Mouse (Mus musculus): Measurements from ENCODE around the gene Nkpd1. TPM values are rescaled to one million over a fixed set of nuclear protein-coding genes. Genes with fewer than 3 reads are reported as not detected.
A peak's percentile ranks its signal among the peaks of the same experiment; 100 is the strongest.

Gene Nkpd1
- polyA plus RNA-seq, 1 experiment from 2014 or later, result 0.11 TPM

DNA sequence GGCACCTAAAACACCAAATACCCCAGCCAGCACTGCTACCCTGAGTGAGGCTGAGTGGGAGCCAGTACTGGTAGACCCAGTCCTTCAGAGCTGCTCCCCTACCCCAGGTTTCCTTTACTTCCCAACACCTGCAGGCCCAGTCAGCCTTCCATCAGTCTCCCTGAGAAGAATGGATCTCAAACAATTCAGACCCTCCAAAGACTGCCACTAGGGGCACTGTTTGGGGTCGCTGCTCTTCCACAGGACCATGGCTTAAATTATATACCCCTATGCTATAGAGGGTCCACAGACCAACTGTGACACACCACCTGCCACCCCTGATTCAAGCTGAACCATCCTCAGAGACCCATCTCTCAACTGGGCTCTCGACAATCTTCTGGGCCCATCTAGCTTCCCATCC lies 41.3 kb downstream of the Nkpd1 start:
- H3K9ac ChIP-seq, result no peak overlapping the region
- 33% methylated on average over 2 of the region's 2 CpGs for WGBS
- no peak overlapping the region for H3K4me3 ChIP-seq (ENCODE audit: low read depth, low read length)
- no peaks in the 10 kb centered on the region for H3K27me3 ChIP-seq (ENCODE audit: insufficient read depth, low read length)
- DNase-seq, result peak; percentile 60
- peaks cover 5% of the 10 kb centered on the region; the same call in 1 of the 2 replicates for H3K4me1 ChIP-seq (ENCODE audit: insufficient read depth)
- H3K27ac ChIP-seq (ENCODE audit: low read depth), result no peak overlapping the region
- no peak for ATAC-seq (ENCODE audit: insufficient read depth)
- no peaks in the 10 kb centered on the region for H3K9me3 ChIP-seq (ENCODE audit: low read depth, low read length)
- peak overlapping the region; percentile 99 for H3K4me2 ChIP-seq
- H3K36me3 ChIP-seq (ENCODE audit: insufficient read depth), result peaks cover 23% of the 10 kb centered on the region
- peak; percentile 70 for TF ChIP-seq CTCF (IDR thresholded peaks at IDR 0.05; ENCODE audit: low read depth)

DNA sequence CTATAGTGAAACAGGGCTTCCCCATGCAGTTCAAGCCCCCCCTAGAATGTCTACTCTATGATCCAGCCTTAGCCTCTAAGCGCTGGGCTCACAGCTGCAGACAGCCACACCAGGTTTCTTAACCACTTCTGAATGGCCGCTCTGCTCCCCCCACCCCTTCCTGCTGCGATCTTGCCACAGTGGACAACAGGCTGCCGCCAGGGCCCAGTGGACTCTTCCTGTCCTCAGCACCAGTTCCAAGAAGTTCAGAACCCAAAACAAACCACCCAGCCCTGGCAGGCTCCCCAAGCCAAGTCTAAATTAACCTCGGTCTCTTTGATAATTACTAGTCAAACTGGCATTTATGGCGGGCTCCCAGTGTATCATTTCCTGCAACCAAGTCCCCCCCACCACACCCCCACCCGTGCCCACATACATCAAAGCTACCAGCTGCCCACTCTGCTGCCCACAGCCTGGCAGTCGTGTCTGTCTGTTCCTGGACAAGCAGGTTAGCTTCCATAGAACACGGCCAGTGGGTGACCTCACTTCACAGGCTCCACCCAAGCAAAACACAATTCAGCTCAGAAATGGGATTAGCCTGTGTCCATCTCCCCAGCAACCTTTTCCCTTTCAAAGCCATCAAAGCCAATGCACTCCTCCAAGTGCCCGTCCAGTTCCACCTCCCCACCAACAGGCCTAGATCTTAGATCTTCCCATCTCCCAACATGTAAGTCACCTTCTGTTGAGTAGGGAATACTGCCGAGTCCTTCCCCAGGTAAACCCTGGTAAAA lies 43.0 kb downstream of the Nkpd1 start:
- H3K4me2 ChIP-seq, result peak overlapping the region; percentile 99
- no peaks in the 10 kb centered on the region for H3K27me3 ChIP-seq (ENCODE audit: insufficient read depth, low read length)
- peaks cover 5% of the 10 kb centered on the region; the same call in 1 of the 2 replicates for H3K4me1 ChIP-seq (ENCODE audit: insufficient read depth)
- TF ChIP-seq CTCF (IDR thresholded peaks at IDR 0.05; ENCODE audit: low read depth), result no peak
- H3K27ac ChIP-seq (ENCODE audit: low read depth), result peak overlapping the region; percentile 92; the same call in 1 of the 2 replicates
- 16% methylated on average over 11 of the region's 11 CpGs for WGBS
- peaks cover 25% of the 10 kb centered on the region for H3K36me3 ChIP-seq (ENCODE audit: insufficient read depth)
- DNase-seq (no peak), ATAC-seq (ENCODE audit: insufficient read depth) (no peak)
- peak overlapping the region; percentile 95 for H3K9ac ChIP-seq
- peak overlapping the region; percentile 88 for H3K4me3 ChIP-seq (ENCODE audit: low read depth, low read length)
- no peaks in the 10 kb centered on the region; the same call in 1 of the 2 replicates for H3K9me3 ChIP-seq (ENCODE audit: low read depth, low read length)

DNA sequence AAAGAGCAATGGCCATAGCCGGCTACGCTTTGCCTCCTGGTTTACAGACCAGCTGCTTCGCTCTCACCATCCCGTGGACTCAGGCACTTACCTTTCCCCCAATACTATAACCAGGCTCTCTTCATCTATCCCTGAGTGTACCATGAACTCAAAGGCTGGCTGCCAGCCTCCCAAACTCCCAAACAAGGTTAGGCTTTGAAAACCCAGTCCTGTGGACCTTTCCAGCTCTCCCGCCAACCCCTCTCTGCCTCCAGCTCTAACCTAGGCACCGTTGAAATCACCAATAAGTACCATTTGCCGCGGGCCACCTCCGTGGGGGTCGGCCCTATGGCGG lies 43.8 kb downstream of the Nkpd1 start:
- Histone ChIP-seq H3K4me1 (ENCODE audit: insufficient read depth) (peaks cover 5% of the 10 kb centered on the region; the same call in 1 of the 2 replicates), H3K4me3 (ENCODE audit: low read depth, low read length) (peak overlapping the region; percentile 88), H3K27me3 (ENCODE audit: insufficient read depth, low read length) (no peaks in the 10 kb centered on the region), H3K9me3 (ENCODE audit: low read depth, low read length) (no peaks in the 10 kb centered on the region; the same call in 1 of the 2 replicates), H3K27ac (ENCODE audit: low read depth) (peak overlapping the region; percentile 92), H3K4me2 (peak overlapping the region; percentile 99), H3K36me3 (ENCODE audit: insufficient read depth) (peaks cover 24% of the 10 kb centered on the region), H3K9ac (peak overlapping the region; percentile 95)
- WGBS, result 1% methylated on average over 11 of the region's 11 CpGs
- TF ChIP-seq CTCF (IDR thresholded peaks at IDR 0.05; ENCODE audit: low read depth), result no peak
- DNase-seq (no peak), ATAC-seq (ENCODE audit: insufficient read depth) (no peak)

- no peaks in the 10 kb centered on the region; the same call in 1 of the 2 replicates for H3K9me3 ChIP-seq (ENCODE audit: low read depth, low read length)
- peak overlapping the region; percentile 99 for H3K4me2 ChIP-seq
- peaks cover 24% of the 10 kb centered on the region for H3K36me3 ChIP-seq (ENCODE audit: insufficient read depth)
- H3K27me3 ChIP-seq (ENCODE audit: insufficient read depth, low read length), result no peaks in the 10 kb centered on the region
- H3K27ac ChIP-seq (ENCODE audit: low read depth), result peak overlapping the region; percentile 92
- WGBS, result under 1% methylated on average over 102 of the region's 102 CpGs
- peaks cover 5% of the 10 kb centered on the region; the same call in 1 of the 2 replicates for H3K4me1 ChIP-seq (ENCODE audit: insufficient read depth)
- DNase-seq, result peak; percentile 97
- peak; percentile 88 for ATAC-seq (ENCODE audit: insufficient read depth)
- TF ChIP-seq CTCF (IDR thresholded peaks at IDR 0.05; ENCODE audit: low read depth), result no peak
- H3K4me3 ChIP-seq (ENCODE audit: low read depth, low read length), result peak overlapping the region; percentile 88
- H3K9ac ChIP-seq, result peak overlapping the region; percentile 95
These were observed 44.4 kb downstream of the Nkpd1 start for GRCm38 (mm10) chr7:19561765-19562642.

GRCm38 (mm10) chr7:19562643-19563410 lies 45.2 kb downstream of the Nkpd1 start, which contains the start of gene Ppp1r37:
Gene Ppp1r37, minus strand, starts transcription at chr7:19563076.
- peaks cover 5% of the 10 kb centered on the region; the same call in 1 of the 2 replicates for H3K4me1 ChIP-seq (ENCODE audit: insufficient read depth)
- H3K4me2 ChIP-seq, result peak within 1 kb of the TSS; percentile 99
- peaks cover 29% of the 10 kb centered on the region for H3K36me3 ChIP-seq (ENCODE audit: insufficient read depth)
- no peak for TF ChIP-seq CTCF (IDR thresholded peaks at IDR 0.05; ENCODE audit: low read depth)
- ATAC-seq (ENCODE audit: insufficient read depth) (no peak), DNase-seq (peak; percentile 58)
- H3K27me3 ChIP-seq (ENCODE audit: insufficient read depth, low read length), result no peaks in the 10 kb centered on the region
- peak within 1 kb of the TSS; percentile 88 for H3K4me3 ChIP-seq (ENCODE audit: low read depth, low read length)
- peak within 1 kb of the TSS; percentile 95 for H3K9ac ChIP-seq
- H3K27ac ChIP-seq (ENCODE audit: low read depth), result peak within 1 kb of the TSS; percentile 92
- H3K9me3 ChIP-seq (ENCODE audit: low read depth, low read length), result no peaks in the 10 kb centered on the region; the same call in 1 of the 2 replicates
- 2% methylated on average over 19 of the region's 19 CpGs for WGBS

- Histone ChIP-seq H3K27ac (ENCODE audit: low read depth) (no peak overlapping the region), H3K4me2 (no peak overlapping the region; the same call in 1 of the 2 replicates)
- DNase-seq, result no peak
These were observed 46.2 kb downstream of the Nkpd1 start for GRCm38 (mm10) chr7:19563884-19564283.

More at GRCm38 (mm10) chr7:19563884-19564283, 46.2 kb downstream of the Nkpd1 start:
- Histone ChIP-seq H3K36me3 (ENCODE audit: insufficient read depth) (peaks cover 30% of the 10 kb centered on the region), H3K9me3 (ENCODE audit: low read depth, low read length) (no peaks in the 10 kb centered on the region; the same call in 1 of the 2 replicates), H3K9ac (no peak overlapping the region), H3K4me3 (ENCODE audit: low read depth, low read length) (no peak overlapping the region), H3K4me1 (ENCODE audit: insufficient read depth) (peaks cover 5% of the 10 kb centered on the region; the same call in 1 of the 2 replicates), H3K27me3 (ENCODE audit: insufficient read depth, low read length) (no peaks in the 10 kb centered on the region)
- TF ChIP-seq CTCF (IDR thresholded peaks at IDR 0.05; ENCODE audit: low read depth), result no peak
- WGBS, result 73% methylated on average over 3 of the region's 3 CpGs
- ATAC-seq (ENCODE audit: insufficient read depth), result no peak
